Mouse (Mus musculus) cortical plate, adult 2 months (tissue): ENCODE measurements around the gene Spcs3.

Experiments
- CTCF ChIP-seq: fragments of 200-500 bp; IDR thresholded peaks from 2 replicates; pipeline ENCODE4 v1.5.1; 2011; ENCODE audit warnings: mild to moderate bottlenecking, control low read depth, low read length; ENCODE audit not compliant: insufficient read depth; ENCODE audit errors: extremely low read depth
- POLR2A ChIP-seq: fragments of 200-500 bp; IDR thresholded peaks from 2 replicates; pipeline ENCODE4 v1.6.1; 2011; ENCODE audit warnings: mild to moderate bottlenecking, low read length, control low read depth; ENCODE audit not compliant: insufficient read depth; ENCODE audit errors: extremely low read depth

DNA sequence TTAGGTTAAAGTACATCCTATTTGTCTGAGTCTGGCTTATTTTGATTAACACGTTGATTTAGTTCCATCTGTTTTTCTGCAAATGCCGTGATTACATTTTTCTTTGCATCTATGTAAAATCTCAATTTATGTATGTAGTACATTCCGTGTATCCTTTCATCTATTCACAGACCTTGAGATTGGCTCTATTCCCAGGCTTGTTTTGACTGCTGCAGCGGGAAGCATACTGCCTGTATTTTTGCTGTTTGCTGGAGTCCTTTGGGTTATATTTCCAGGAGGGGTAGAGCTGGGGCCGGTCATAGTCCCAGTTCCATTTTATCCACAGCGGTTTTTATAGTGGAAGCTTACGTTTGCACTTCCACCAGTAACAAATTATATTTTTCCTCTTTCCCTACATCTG is 26.7 kb downstream of the Spcs3 start:
- TF ChIP-seq POLR2A (no peak), CTCF (no peak)
